Mouse (Mus musculus): Measurements from ENCODE around the gene Crebzf.

The Crebzf gene

DNA sequence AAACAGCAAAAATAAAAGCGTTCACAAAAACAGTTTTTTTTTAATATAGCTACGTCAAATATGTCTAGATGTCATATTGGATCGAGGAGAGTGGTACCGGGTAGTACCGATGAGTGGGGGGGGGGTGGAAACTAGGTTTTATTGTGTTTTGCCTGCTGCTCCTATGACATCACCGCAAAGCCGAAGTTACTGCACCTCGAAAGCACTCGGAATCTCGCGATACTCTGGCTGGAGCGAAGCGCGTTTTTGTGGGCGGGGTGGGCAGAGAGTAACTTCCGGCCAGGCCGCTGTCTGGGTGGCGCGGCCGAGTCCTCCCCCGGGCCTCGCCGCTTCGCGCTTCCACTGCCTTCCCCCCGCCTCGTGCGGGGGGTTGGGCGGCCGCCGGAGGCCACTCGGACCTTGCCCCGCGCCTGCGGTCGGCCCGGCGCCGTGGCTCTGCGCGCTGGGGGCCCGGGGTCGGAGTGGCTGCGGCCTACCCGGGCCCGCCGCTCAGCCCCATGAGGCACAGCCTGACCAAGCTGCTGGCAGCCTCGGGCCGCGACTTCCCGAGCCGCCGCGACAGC is at the start of gene Crebzf:
Gene Crebzf, plus strand, starts transcription at position 212 of the 563 bp plus-strand sequence.
- DNase-seq, result peak; percentile 96

DNA sequence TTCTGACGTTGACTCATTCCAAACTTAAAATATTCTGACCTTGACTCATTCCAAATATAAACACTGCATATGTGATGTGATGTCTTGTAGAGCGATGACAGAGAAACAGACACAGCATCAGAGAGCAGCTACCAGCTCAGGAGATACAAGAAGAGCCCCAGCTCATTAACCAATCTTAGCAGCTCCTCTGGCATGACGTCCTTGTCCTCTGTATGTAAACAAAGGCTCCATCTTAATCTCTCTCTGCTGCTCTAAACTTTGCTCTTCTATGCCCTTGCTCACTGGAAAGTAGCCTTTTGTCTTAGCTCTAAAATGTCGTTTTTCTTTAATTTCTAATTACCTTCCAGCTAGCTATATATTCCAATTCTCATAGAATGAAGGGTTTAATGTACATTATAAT is 47.5 kb upstream of the Crebzf start:
- no peak for DNase-seq

DNA sequence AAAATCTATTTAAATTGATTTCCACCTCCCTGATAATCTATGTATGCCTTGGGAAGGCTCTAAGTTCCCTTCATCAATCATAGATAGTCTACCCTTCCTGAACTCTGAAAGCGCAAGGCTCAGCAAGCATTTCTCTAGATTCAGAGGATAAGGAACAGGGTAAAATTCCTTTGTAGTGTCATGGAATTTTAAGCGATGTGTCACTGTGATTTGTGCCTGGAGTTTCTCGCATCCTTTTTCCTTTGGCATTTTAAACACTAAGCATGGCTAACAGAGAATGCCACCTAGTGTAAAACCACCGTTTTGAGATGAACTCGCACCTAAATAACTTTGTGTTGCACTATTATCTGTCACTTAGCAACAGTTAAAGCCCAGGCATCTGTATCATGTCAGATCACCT is 46.6 kb upstream of the Crebzf start:
- no peak for DNase-seq

DNA sequence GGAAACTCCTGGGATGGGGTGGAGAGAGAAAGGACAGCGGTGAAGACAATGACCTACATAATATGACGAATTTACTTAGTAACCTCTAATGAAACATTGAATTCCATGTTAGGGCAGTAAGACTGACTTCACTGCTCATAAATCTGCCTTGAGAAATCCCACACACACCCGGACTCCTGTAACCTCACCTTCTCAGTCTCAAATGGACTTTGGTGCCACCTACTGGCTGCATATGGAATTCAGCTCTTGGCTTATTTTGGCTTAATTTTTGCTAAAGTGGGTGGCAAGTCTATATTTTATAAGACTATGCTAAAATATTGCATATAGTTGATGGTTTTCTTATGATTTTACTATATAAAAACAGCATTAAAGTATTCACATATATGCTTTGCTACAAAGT is 32.6 kb upstream of the Crebzf start:
- DNase-seq, result peak; percentile 81

DNA sequence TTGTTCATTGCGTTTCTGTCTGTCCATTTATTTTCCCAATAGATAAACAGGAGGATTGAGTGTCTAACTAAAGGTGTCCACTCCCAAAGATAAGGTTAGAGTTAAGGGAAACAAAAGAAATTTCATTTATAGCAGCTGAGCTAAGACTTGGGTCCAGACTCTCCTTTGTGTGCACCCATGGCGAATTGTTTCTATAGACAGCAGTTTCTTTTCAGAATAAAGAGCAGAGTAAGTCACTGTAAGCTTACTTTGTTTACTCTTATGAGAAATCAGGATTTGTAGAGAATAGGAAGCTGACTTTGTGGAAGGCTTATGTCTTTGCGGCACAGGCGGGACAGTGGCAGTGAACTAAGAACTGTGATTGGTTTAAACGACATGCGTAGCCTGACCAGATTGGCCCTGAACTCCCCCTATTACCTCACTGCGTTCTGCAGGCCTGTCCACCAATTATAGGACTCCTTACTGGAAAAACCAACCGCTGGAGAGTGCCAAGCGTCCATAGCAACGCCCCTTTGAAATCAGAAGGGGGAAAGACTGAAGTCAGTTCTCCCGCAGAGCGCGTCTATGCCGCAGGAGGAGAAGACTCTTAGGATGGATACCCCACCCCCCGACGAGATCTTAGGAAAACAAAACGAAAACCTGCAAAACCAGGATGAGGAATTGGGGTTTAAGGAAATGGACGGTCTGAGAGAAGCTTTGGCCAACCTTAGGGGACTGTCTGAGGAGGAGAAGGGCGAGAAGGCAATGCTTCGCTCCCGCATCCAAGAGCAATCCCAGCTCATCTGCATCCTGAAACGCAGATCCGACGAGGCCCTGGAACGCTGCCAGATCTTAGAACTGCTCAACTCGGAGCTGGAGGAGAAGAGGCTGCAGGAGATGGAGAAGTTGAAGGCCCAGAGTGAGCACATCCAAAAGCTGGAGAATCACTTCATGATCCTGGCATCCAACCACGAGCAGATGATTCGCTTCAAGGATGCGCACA is 16.2 kb upstream of the Crebzf start, which contains the start of gene Ccdc89:
Gene Ccdc89, plus strand, starts transcription at position 558 of the 982 bp plus-strand sequence.
- no peak for DNase-seq

DNA sequence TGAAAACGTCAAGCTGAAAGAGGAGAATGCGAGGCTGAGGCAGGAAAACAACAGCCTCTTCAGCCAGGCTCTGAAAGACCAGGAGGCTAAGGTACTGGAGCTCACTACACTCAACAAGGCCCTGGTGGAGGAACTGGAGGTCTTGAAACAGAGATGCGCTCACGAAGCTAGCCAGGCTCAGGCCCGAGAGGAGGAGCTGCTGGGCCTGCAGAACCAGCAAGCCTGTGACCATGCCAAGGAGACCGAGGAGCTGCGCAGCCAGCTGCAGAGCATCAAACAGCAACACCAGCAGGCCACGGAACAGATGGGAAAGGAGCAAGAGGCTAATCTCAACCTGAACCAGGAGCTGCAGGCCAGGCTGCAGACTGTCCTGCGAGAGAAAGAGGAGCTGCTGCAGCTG is 15.5 kb upstream of the Crebzf start:
- no peak for DNase-seq

DNA sequence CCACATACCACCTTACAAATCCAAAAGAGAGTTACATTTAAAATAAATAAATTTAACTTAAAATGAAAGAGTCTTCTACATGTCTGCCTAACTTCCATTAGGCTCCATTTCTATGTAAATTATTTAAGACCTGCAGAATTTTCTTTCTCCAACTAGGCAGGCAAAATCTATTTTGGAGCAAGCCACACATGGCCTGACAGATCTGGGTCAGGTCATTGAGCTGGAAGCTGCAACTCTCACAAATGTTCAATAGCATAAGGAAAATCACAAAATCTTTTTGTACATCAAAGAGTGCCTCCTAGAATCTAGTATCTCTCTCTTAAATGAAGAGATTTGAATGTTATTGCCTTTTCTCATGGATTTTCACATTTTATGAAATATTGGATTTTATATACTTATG is 10.3 kb upstream of the Crebzf start:
- no peak for DNase-seq

DNA sequence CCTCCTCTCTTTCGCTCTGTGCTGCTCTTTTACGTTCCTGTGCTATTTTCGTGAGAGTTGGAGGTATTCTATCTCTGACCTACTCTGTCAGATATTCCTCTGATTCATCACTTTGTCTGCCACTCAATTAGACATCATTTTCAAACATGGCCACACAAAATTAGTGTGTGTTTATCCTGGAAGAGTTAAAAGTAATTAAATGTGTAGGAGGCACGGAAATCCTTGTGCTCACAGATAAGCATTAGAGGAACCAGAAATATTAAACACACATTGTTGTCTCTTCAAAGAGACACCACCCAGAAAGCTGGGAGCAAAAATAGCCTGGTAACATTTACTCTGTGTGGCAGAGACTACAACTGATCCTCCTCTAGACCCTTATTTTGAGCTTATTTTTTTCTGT is 2.5 kb upstream of the Crebzf start:
- no peak for DNase-seq

DNA sequence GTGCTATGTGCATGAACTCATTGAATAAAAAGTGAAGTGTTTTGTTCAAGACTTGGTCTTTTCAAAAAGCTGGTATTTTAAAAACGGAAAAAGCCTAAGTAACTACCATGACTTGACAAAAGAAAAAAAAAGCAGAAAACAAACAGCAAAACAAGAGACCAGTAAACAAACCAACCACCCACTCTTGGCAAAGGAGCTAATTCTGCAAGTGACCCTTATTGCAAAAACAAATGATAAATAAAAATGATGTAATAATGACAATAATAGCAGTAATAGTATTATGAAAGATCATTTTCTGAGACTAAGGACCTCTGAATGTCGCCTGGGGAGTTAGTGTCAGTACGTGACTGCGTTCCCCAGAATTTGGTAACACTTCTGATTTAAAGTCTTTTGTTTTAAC is 459 bp upstream of the Crebzf start:
- no peak for DNase-seq

DNA sequence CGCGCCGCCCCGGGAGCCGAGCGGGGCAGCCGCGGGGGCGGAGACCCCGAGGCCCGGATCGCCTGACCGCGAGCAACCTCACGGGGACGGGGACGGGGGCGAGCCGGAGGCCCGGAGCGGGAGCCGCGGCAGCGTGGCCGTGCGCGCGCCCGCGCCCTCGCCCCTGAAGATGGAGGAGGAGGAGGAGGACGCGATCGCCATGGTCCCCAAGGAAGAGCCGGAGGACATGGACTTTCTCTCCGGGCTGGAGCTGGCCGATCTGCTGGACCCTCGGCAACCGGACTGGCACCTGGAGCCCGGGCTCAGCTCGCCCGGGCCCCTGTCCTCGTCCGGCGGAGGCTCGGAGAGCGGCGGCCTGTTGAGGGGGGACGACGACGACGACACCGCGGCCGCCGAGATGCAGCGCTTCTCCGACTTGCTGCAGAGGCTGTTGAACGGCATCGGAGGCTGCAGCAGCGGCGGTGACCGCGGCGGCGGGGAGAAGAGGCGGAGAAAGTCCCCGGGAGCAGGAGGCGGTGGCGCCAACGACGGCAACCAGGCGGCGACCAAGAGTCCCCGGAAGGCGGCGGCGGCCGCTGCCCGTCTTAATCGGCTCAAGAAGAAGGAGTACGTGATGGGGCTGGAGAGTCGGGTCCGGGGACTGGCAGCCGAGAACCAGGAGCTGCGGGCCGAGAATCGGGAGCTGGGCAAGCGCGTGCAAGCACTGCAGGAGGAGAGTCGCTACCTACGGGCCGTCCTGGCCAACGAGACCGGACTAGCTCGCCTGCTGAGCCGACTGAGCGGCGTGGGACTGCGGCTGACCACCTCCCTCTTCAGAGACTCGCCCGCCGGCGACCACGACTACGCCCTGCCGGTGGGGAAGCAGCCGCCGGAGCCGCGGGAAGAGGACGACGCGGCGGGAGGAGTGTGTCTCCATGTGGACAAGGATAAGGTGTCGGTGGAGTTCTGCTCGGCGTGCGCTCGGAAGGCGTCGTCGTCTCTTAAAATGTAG is 867 bp downstream of the Crebzf start:
- DNase-seq, result peak; percentile 81

DNA sequence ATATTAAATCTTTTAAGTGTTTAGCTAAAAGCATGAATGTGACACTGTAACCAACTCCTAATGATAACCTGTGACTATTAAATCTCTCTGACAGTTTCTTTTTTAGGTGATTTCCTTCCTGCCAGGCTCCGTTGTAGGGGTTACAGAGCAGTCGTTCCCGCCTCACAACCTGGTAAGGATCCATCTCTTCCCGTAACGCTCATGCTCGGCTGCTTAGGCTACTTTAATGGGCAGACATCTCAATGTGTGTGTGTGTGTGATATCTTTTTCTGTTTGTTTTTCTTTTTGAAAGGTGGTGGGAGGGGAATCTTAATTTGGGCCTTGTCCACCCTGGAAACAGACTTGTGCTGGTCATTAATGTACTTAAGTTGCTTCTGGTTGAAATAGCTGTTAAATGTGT is 1.7 kb downstream of the Crebzf start:
- DNase-seq, result peak; percentile 18

DNA sequence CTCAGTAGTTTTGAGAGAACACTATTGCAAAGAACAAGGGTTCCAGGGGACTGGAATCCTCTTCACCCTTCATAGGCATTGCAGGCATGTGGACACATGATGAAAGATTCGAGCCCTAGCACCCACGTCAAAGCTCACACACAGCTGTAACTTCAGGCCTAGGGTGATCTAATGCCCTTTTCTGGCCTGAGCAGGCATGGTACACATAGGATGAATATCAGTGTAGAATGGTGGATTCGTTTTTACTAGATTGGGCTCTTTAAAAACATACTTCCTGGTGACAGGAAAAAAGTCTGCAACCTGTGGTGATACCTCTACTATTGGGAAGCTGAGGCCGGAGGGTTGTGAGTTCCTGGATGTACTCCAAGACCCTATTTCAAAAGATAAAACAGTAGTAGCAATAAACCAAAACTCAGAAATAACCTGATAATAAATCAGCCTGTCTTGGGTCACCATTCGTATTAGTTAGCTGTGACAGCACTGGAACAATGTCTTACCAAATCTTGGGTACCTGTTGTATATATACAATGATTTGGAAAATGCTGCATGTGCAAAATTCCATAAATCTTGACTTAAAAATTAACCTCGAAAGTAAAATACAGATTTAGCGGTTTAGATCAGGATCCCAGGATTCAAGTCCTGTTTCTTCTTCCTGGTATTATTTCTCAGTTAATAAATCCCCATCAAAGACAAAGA is 13.8 kb downstream of the Crebzf start:
- no peak for DNase-seq

DNA sequence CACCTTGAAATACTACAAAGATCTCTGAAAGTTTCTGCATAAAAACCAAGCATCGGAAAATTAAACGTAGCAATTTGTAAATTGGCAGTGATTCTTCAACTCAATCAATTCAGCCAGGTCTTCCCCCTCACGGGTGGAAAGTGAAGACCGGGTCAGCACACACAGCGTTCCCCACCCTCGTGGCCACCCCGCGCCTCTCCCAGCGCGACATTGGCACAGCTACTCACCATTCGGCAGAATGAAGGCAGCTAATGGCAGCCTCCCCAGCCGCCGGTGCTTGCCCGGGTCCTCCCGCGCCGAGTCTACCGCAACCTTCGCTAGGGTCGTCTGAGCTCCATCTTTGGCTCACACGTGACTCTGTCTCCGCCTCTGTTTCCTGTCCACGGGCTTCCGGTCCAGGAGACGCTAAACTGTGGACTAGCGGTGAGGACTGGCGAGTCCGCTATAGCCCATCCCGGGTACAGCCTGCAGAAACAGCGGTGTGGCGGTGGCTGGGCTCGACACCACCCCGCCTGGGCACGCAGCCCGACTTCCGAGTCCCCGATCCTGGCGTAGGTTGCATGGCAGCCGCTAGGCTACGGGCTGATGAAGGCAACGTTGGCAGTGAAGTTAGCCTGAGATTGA is 14.4 kb downstream of the Crebzf start, which contains the start of gene Tmem126a:
Gene Tmem126a, minus strand, starts transcription at position 385 of the 624 bp plus-strand sequence.
- peak; percentile 73 for DNase-seq

DNA sequence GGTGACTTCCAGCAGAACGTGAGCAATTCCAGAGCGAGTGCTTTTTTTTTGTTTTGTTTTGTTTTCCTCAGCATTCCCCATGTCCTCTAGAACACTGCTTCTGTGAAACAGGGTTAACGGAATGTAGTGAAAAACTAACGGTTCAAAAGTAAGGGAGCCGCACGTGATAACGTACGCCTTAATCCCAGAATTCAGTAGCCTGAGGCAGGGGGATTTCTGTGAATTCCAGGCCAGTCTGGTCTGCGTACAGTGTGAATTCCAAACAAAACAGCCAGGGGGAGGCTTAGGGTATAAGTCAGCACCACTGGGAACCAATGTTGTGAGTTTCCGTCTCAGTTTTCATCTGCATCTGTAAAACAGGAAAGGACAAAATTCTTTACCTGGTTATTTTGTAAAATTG is 15.0 kb downstream of the Crebzf start:
- no peak for DNase-seq

DNA sequence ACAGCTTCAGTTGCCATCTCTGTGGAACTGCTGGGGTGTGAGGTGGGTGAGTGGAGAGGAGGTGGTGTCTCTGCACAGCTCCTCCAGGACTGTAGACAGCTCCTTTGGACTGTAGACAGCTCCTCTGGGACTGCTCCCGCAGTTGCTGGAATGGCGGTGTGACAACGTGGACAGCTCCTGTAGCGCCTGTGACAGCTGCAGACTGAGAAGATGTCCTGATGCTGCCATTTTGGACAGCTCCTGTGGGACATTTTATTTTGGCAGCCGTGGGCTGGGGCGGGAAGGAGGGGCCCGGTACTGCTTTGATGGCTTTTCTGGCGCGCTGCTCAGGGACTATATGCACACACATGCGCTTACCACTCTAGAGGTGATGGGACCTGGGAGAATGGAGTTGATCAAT is 17.8 kb downstream of the Crebzf start:
- DNase-seq, result no peak

DNA sequence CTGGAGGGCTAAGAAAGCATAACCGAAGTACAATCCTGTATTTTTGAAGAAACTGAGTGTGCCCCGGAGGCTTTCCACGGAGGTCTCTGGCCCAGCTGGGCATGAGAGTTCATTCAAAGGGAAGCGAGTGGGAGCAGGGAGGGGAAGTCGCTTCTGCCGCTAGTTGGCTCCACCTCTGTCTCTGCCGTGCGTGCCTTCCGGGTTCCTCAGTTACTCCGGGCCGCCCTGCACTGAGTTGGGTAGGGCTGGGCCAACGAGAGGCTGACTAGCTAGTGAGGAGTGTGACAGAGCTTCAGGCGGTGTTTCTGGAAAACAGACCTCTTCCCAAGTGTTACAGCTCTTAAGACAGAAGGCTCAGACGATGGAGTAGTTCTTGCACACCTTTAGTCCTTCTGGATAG is 18.4 kb downstream of the Crebzf start:
- peak; percentile 77 for DNase-seq

DNA sequence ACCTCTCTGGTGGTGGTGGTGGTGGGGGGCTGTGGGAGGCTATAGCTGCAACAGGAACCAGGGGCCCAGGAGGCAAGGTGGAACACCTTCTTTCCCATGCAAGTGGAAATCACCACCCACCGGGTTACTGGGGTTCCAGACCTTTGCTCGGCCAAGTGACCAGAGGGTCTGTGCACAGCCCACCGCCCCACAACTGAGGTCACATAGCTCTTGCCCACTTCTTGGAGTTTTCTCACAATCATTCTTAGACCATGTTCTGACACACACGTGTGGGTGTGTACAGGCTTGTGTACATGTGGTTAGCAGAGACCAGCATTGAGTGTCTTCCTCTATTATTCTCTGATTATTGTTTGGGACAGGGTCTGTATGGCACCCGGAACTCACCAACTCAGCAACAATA is 18.9 kb downstream of the Crebzf start:
- DNase-seq, result no peak

DNA sequence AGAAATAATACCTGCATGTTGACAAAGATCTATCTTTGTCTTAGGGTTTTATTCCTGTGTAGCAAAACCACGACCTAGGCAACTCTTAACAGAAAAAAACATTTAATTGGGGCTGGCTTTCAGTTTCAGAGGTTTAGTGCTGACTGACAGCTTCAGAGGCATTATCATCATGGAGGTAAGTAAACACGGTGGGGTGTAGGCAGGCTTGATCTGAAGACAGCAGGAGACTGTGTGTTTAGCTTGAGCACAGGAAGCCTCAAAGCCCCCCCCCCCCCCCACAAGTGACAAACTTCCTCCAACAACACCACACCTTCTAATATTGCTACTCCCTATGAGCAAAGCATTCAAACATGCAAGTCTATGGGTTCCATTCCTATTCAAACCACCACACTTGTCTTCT is 31.0 kb downstream of the Crebzf start:
- no peak for DNase-seq

DNA sequence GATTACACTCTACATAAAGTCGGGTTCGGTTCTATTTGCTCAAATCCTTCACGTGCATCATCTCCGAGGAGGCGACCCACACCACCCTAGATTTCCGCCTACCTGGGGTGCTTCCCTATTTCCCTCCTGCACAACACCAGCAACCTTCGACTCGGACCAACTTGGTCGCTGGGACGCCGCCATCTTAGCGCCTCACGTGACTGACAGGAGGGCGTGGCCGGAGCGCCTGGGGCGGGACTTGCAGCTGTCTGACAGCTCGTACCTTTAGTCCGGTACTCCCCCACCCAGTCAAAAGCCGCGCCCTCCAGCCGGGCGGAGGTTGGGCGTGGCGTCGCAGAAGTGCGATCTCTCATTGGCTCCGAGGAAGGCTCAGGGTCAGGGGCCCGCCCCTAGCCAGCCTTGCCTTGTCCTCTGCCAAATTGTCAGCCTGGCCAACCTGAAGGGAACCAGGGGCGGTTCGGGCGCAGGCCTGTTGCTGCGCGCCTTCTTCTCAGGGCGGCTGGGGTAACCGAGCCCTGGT is 33.3 kb downstream of the Crebzf start, which contains the start of gene Tmem126b:
Gene Tmem126b, minus strand, starts transcription at position 209 of the 520 bp plus-strand sequence.
- peak; percentile 99 for DNase-seq

DNA sequence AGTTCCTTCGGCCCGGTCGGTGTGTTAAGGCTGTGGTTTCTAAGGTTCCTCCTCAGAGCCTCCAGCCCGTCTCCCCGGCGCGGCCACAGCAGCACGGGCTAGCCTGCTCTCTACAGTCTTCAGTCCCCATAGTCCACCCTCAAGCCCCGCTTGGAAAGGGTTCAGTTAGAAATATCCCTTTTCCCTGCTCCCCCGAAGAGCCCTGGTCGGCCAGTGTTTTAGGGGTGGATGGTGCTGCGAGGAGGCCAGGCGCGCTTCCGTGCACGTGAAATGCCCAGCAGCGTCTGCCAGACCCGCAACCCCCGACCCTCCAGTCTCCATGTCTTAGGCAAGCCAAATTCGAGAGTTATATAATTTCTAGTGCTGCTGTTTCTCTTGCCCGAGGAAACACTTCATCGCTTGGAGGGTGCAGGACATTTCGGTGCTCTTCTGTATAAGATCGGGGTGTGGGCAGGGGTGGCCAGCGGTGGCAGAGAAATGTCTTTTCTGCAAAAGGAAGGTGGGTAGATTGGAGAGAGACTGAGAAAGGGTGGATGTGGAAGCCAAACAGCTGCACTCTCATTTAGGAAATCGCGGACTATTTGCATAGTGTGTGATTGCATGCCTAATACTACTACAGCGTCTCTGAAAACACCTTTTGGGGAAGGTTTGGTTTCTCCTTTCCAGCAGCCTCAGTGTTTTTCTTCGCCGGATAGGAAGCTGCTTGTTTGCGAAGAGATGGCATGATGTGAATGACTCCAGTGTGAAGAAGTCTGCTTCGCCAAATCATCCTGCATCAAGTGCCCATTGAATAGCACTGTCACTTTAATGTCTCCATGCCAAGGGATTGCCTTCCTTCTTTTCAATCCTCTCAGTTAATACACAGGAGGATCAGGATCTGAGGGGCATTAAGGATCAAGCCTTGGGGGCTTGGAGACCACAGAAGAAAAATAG is 34.0 kb downstream of the Crebzf start, which contains the start of gene Dlg2:
Gene Dlg2, plus strand, starts transcription at position 360 of the 933 bp plus-strand sequence.
- no peak for DNase-seq
